Mouse (Mus musculus) yolk sac, embryonic 10.5 days (tissue): ENCODE measurements at regions not wholly inside any gene's neighbourhood (a gene's known extent, or its start where the extent isn't known, plus 50 kb on each side); places are given as distances from the start of the nearest gene placed in this dataset.
A peak's percentile ranks its signal among the peaks of the same experiment; 100 is the strongest.

Experiments used
- DNase-seq: peaks from one replicate; pipeline ENCODE4 v3.0.0-alpha.2; 2017; ENCODE audit warnings: low spot score

DNA sequence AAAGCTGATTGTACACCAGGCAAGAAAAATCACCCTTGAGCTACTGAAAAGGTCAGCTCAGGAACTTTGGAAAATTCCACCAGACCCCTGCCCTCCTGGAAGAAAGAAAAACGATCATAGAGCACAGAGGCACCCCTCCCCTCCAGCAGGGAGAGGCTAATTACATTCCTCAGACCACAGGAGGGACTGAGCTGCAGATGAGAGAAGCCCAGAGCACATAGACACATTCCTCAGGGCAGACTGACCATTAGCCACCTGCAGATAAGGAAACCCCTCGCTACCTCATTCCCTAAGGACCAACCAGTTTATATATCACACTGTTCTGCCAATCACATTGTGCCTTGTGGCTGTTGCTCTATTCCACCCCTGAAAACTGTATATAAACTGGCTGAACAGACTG lies 230.3 kb downstream of the Parp8 start:
- no peak for DNase-seq

DNA sequence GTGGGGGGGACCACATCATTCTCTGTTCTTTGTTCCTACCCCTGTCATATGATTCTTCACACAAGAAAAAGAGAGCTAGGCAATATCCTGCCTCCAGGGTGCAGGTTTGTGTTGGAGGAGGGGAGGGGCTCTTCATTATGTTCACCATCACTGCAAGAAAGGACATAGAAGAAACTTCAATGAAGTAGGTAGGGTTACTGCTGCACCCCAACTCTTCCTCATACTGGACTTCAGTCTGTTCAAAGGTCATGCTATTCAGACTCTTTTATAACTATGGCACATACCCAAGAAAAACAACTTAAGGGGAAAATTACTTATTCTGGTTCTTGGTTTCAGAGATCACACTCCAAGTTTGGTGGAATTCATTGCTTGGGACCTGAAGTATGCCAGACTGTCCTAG lies 243.7 kb downstream of the Parp8 start:
- DNase-seq: no peak

- DNase-seq: no peak
These were observed 259.8 kb downstream of the Parp8 start for GRCm38 (mm10) chr13:116765491-116765890.

GRCm38 (mm10) chr13:116759912-116760311 lies 265.4 kb downstream of the Parp8 start:
- DNase-seq: no peak

DNA sequence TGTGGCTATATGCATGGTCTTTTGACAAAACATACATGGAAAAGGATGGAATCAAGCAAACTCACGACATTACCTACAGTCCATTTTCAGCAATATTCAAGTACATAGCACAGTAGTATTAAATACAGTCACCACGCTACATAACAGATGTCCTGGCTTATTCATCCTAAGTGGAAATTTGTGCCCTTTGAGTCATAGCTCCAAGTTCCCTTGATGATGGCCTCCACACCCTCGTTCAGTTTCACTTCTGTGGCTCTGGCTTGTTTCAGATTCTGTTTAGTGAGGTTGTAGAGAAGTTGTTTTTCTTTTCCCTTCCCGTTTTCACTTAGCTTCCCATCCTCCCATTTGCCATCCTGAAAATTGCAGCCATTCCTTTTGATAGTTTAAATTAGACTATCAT lies 284.5 kb downstream of the Parp8 start:
- no peak for DNase-seq

DNA sequence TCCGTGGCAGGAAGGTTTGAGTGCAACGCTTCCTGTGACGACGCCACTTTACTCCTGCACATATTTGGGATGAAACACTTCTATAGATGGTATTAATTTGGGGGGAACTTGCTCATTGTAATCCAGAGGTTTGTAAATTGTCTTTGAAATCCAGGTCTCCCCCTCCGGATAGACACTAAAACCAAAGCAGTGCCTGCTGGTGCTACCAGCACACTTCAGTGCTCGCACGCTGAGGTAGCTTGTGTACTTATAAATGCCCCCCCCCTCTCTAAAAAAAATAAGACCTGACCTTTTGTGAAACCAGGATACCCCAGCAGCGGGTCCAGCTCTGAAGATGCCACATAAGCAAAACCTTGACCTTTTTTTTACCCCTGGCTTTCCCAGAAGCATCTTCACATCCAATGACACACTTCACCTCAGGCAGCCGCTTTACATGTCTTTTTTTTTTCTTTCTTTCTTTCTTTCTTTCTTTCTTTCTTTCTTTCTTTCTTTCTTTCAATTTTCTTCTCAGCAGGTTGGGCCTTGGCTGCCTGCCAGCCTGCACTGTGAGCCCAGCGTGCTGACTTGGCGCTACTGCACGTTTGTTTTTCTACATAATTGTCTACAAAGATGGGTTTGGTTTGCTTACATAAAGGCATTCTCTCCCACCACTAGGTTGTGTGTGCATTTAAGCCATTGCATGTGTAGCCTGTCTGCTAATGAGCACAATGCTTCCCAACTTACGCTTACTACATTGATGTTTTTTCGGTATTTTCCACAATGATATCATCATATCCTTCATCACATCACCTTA lies 301.8 kb downstream of the Parp8 start:
- DNase-seq: no peak

DNA sequence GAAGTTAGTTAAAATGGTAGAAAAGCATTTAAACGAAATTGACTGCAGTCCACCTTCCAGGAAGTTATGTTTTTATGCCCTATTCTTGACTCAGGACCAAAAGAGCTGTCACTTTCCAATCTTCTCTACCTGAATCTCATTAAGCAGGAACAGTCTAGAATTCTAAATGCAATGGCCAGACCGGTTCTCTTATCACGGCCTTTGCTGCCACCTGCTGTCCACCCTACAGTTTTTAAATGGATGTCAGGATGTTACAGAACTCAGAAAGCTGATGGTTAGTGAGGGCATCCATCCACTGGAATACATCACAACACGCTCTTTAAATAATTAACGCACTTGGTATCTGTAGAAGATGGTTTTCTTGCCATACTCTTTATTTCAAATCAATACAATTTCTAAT lies 310.5 kb downstream of the Parp8 start:
- peak; percentile 31 for DNase-seq

DNA sequence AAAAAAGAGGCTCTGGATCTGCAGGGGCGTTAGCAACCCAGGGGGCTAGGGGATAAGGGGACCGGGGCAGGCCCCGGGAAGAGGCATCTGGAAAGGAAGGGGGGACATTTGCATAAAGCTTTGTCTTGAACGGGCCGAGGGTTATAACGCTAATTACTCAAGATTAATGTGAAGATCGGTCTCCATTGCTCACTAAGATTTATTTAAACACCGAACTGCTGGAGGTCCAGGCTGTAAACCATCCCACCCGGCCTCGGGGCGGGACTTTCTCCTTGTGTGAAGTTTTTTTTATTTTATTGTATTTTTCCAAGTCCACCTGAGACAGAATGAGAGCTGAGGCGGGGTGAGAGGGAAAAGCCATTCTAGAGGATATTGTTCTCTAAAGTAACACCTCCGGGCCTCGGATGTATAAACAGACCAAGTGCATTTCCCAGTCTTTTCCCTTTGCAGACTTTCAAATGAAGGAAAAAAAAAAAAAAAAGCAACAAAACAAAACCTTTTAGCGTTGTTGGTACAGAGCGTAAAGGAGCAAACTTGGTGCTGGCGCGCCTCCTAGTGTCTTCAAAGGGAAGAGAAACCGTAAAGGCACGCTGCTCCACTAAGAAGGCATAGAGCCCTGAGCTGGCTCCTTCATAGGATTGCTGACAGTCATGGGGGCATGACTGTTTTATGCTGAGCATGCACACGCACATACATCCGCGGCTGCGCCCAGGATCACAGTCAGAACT lies 313.3 kb downstream of the Parp8 start:
- DNase-seq: peak; percentile 55

DNA sequence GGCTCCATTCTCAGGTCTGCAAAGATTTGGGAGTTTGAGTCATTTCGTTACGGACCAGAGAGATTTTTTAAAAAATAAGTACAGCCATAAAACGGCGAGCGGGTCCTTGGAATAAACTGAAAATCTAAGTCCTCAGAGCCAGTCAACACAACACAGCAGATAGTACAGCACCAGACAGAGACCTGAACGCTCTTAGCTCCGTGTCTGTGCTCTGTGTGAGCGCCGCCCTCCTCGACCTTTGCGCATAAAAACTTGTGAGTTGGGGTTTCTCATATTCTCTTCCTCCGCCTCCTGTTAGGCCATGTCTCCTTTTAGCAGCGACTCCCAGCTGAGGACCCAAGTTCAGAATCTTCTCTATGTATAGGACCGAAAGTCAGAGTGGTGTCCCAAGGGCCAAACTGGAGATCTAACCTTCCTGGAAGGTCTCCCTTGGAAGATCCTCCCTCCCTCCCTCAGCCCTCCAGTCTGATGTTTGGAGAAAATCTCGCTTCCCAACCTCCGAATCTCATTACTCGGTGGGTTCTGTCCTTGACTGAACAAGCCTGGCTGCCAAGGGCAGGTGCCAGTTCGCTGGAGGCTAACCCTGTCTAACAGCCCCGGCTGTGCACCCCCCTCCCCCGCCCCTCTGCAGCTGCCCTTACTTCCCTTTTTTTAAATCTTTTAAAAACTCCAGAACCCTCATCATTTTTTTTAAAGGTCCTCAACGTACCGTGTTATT lies 314.0 kb downstream of the Parp8 start:
- DNase-seq: no peak

GRCm38 (mm10) chr13:116709671-116710070 lies 315.7 kb downstream of the Parp8 start:
- DNase-seq: no peak

DNA sequence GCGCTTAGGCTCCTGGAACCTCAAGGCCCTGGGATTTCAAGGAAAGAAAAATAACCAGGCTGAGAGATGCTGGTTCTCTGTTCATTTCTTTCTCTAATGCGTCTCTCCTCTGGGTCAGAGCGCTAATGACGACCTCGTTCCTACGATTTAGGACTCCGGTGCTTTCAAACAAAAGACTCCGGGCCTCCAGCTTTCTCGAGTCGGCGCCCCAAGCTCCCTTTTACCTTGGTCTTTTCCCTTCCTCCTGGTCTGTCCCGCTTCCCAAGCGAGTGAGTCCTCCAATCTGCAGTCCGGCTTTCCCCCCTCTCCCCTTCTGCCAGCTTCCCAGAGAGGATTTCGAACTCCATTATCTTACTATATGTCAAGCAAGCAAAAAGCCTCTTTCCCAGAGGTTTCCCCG lies 316.5 kb downstream of the Parp8 start:
- DNase-seq: no peak

- no peak for DNase-seq
These were observed 316.9 kb downstream of the Parp8 start for GRCm38 (mm10) chr13:116708456-116708780.

GRCm38 (mm10) chr13:116707621-116708455 lies 317.5 kb downstream of the Parp8 start:
- DNase-seq: no peak

- no peak for DNase-seq
These were observed 318.7 kb downstream of the Parp8 start for GRCm38 (mm10) chr13:116706401-116707330.

- peak; percentile 14 for DNase-seq
These were observed 319.5 kb downstream of the Parp8 start for GRCm38 (mm10) chr13:116705611-116706386.

DNA sequence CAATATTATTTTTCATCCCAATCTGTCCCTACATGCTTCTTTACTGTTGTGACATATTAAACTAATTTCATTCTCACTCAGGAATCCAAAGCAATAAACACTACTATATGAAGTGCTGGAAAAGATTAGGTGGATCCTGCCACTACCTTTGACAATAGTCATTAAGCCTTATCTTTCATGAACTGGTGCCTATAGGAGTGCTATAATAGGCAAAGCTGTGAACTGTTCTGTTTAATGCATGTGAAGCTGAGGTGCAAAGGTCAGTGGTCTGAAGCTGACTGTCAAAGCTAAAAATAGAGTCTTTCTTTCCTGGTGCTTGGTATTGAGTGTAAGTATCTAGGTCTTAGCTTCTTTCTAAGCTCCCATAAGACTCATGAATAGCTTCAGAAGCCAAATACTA lies 336.6 kb downstream of the Parp8 start:
- DNase-seq: no peak
